Mouse (Mus musculus): Measurements from ENCODE around the gene Bptf. TPM values are rescaled to one million over a fixed set of nuclear protein-coding genes. Genes with fewer than 3 reads are reported as not detected.
A peak's percentile ranks its signal among the peaks of the same experiment; 100 is the strongest.
"Not testable (repeated sequence)": the region's sequence is repeated elsewhere in the genome, so short reads cannot be mapped to it uniquely, and the experiment has no call there.

Gene Bptf
- total RNA-seq, 2 experiments from 2014 or later: 22.4 to 24.2 TPM

DNA sequence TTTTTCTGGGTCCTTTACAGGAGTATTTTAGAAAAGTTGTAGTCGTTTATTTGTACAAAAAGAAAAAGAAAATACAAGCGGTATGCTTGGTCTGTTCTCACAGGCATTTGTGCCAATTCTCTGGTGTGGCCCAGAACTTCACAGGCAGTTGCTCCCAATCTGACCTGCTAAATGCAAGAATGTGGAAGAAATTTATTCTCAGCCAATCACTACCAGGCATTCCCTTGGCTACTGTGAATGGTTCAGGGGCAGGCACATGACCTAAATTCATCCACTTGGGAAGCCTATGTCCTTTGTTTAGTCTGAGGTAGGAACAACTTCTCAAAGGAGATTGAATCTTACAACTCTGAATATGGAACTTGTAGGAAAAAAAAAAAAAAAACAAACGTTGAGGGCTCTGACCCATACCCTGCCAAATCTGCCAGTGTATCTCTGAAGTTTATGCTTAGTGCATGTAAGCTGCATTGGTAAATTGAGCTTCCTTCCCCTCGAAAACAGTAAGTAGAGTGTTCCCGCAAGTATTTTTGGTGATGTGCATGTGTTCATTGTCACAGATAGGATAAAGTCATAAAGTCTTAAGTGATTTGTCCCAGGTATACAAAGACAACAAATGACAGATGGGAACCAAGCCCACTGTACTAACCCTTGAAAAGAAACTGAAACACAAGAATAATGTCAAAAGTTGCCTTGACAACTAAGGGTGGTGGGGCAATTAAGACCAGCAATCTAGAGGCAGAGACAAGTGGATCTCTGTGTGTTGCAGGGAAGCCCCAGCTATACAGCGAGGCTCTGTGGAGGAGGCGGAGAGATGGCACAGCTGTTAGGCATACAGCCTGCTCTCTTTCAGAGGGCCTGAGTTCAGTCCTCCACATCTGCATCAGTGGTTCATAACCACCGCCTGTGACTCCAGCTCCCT is 129.9 kb downstream of the Bptf start:
- no peak overlapping the region for H3K27ac ChIP-seq
- intact Hi-C loops (cut with DNase I): no loop called here
- TF ChIP-seq CTCF (IDR thresholded peaks at IDR 0.05): no peak
- DNase-seq: no peak
- H3K4me3 ChIP-seq: no peak overlapping the region

DNA sequence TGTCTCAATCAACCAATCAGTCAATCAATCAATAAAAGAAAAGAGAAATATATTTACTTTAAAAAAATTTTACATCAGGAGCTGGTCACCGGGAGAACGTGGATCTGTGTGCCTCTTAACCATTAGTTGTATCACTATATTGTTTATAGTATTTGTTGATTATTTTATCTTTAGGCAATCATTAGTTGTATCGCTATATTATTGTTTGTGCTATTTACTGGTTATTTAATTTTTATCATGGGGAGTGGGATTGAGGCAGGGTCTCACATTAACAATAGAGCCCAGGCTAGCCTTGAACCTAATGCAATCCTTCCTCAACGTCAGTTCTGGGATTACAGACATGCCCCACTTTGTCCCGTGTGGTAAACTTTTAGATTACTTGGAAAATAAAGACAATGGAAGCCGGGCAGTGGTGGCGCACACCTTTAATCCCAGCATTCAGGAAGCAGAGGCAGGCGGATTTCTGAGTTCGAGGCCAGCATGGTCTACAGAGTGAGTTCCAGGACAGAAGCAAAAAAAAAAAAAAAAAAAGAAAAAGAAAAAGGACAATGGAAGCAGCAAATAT is 131.9 kb downstream of the Bptf start:
- Histone ChIP-seq H3K4me3 (peak overlapping the region; percentile 79), H3K27ac (peak overlapping the region; percentile 94)
- intact Hi-C loops (cut with DNase I): loop anchor here (1.0 kb wide), 1 partner anchor 12 kb away; no protein-coding TSS in a partner anchor
- DNase-seq: no peak
- TF ChIP-seq CTCF (IDR thresholded peaks at IDR 0.05): no peak

DNA sequence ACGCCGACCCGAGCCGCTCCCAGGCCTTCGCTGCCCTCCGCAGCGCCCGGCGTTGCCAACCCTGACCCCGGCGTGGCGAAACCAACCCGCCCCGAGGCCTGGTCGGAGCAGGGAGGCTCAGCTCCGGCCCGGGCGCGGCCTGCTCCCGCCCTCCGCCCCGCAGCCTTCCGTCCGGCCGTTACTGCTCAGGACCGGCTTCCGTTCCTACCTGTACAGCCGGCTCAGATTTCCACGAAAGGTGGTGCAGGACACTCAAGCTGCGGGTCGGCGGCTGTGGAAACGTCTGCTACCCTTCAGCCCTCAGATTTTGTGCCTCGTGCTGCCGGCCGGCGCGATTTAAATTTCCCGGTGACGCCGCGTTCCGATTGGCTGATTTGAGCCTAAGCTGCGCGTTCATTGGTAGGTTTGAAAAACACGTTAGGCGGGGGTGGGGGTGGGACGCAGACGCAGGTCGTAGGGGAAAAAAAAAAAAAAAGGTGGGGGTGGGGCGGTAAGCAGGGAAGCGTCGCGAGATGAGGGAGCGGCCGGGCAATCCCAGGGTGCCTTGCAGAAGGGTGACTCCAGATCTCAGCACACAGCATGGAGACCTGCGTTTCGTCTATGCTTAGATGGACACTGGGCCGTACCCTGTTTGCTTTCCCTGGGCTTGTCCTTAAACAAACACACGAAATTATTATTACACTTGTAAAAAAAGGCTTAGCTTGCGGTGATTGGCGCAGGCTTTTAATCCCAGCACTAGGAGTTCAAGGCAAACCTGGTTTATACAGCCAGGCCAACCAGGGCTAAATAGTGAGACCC is 132.6 kb downstream of the Bptf start, which contains the start of gene Kpna2:
Gene Kpna2 (minus strand): TSS at position 391 of the 798 bp plus-strand sequence.
- TF ChIP-seq CTCF (IDR thresholded peaks at IDR 0.05): no peak
- intact Hi-C loops (cut with DNase I): no loop called here

GRCm38 (mm10) chr11:106998651-106999150 is 133.2 kb downstream of the Bptf start:
- no peak for TF ChIP-seq CTCF (IDR thresholded peaks at IDR 0.05)
- Histone ChIP-seq H3K4me3 (peak overlapping the region; percentile 79), H3K27ac (peak overlapping the region; percentile 94)
- no peak for DNase-seq
- intact Hi-C loops (cut with DNase I): no loop called here

More for the DNA sequence above, 132.6 kb downstream of the Bptf start, which contains the start of gene Kpna2:
- peak within 1 kb of the TSS; percentile 79 for H3K4me3 ChIP-seq
- peak within 1 kb of the TSS; percentile 94 for H3K27ac ChIP-seq
- peak; percentile 94 for DNase-seq

GRCm38 (mm10) chr11:106997976-106998375 is 134.0 kb downstream of the Bptf start:
- Histone ChIP-seq H3K4me3 (peak overlapping the region; percentile 79), H3K27ac (peak overlapping the region; percentile 94; the same call in 1 of the 2 replicates)
- no peak for DNase-seq
- TF ChIP-seq CTCF (IDR thresholded peaks at IDR 0.05): no peak
- intact Hi-C loops (cut with DNase I): no loop called here

GRCm38 (mm10) chr11:106996492-106996891 is 135.4 kb downstream of the Bptf start:
- DNase-seq; H3K27ac ChIP-seq; intact Hi-C loops (cut with DNase I); H3K4me3 ChIP-seq: not testable (repeated sequence)

DNA sequence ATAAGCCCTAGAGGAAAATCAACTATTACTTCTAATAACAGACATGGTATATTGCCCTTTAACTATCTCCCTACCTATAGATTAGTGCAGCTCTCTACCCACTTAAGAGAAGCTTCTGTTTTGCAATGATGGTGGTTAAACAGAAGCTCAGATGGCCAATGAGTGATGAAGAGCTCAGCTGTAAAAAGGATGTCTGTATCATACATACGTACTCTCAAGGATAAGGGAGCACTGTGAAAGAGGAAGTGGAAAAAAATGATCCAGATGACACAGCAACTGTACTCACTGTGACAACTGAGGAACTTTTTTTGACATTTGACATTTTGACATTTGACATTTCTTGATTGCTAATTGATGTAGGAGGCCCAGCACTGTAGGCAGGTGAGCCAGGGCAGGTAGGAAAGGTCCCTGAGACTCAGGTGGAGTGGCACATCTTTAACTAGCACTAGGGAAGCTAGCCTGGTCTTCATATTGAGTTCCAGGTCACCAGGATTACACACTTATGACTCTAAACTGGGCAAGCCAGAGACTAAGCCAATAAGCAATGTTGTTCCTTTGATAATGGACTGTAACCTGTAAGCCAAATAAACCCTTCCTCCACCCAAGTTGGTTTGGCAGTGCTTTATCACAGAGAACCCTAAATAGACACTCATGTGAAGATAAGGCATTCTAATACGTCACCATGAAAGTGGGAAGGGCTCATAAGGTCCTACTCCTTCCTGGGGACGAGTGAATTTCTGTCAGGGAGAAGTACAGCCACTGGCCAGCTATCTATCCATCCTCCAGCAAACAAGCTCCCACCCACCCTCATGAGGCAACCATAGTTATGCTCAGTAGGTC is 137.5 kb downstream of the Bptf start:
- no peak for DNase-seq
- TF ChIP-seq CTCF (IDR thresholded peaks at IDR 0.05): no peak
- intact Hi-C loops (cut with DNase I): no loop called here
- Histone ChIP-seq H3K27ac (no peak overlapping the region), H3K4me3 (no peak overlapping the region)

DNA sequence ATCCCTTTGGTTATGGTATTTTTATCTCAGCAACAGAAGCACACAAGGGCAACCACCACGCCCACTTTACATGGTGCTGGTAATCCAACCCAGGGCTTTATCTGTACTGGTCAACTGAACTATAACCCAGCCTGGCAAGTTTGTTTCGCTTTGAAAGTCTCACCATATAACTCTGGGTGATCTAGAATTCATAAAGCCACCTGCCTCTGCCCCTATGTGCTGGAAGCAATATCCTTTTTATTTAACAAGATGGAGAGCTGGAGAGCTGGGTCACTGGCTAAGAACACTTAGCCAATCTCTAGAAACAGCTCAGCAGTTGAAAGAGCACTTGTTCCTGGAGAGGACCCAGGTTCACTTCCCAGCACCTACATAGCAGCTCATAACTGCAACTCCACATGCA is 144.5 kb downstream of the Bptf start:
- Histone ChIP-seq H3K27ac (no peak overlapping the region), H3K4me3 (no peak overlapping the region)
- no peak for TF ChIP-seq CTCF (IDR thresholded peaks at IDR 0.05)
- intact Hi-C loops (cut with DNase I): no loop called here
- DNase-seq: no peak

GRCm38 (mm10) chr11:106985979-106986604 is 145.8 kb downstream of the Bptf start:
- DNase-seq; H3K4me3 ChIP-seq; H3K27ac ChIP-seq; intact Hi-C loops (cut with DNase I): not testable (repeated sequence)

Other genes starting within 250 kb of the Bptf start
- gene Smurf2, start 211.4 kb downstream of the Bptf start, total RNA-seq (2021): 10 to 100 TPM; 26.5 to 32.2 TPM
- gene Kpna2, start 132.6 kb downstream of the Bptf start, total RNA-seq (2021): 10 to 100 TPM; 13.2 to 16.2 TPM
- gene 1810010H24Rik, start 106.4 kb downstream of the Bptf start, total RNA-seq (2021): 1 to 10 TPM in 1 of 2 experiments, under 1 TPM in 1; 0.86 to 1.3 TPM
- 10 to 100 TPM; 13.6 to 15.4 TPM for gene Nol11, start 57.3 kb upstream of the Bptf start, total RNA-seq (2021)

Measured in gastrocnemius, adult 2 months (tissue).